Mouse (Mus musculus) embryo, embryonic 11 days (tissue): ENCODE results near the gene Rims1.

Experiments used
- DNase-seq: peaks from one replicate; pipeline ENCODE4 v3.0.0-alpha.2; 2015

The Rims1 gene

DNA sequence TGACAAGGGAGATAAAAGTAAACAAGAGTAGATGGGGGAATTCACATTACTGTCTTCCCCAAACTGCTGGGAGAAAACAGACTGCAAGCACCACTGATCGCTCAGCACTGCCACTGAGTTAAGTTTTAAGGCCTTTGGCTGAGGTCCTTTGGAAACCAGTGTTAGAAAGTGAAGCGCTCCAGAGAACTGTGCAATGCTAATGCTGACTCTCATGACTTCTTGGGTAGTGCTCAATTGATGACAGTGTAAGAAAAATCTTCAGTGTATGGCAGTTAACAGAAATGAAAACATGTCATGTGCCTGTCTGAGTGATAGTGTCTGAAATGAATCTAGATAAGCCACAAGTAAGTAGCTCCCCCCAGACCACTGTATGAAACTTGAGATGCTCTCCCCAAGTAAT lies 111.3 kb downstream of the Rims1 start:
- no peak for DNase-seq

DNA sequence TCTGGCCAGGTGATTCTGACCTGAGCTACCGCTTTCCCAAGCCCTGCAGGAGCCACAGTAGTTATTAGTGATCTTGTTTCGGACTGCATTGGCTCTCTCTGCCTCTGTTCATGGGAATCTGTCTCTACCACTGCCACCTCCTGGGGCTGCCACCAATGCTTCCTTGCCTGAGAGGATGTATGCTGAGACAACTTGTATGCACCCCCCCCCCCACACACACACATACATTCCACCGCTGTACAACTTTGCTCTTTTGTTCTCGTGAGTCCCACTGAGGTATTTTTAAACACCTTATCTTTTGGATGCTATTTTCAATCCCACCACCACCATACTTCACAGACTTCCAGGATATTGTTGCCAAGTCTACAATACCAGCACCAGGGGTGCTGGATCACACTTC lies 122.3 kb downstream of the Rims1 start:
- DNase-seq: no peak

DNA sequence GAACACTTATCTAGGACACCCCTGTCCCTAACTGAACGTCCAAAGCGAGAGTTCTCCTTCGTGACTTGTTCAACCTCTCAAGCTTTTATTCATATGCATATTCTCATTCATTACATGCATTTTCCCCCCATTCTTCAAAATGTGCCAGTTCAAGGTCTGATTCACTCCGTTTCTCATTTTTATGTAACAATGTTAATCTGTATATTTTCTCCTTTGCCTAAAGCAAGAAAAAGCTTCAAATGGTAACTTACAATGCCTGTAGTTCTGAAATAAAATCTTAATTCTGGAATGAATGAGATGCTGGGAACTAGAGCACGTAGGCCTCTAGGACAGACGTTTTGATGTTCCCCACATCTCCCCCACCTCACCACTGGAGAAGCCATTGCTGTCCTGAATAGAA lies 141.6 kb downstream of the Rims1 start:
- no peak for DNase-seq

DNA sequence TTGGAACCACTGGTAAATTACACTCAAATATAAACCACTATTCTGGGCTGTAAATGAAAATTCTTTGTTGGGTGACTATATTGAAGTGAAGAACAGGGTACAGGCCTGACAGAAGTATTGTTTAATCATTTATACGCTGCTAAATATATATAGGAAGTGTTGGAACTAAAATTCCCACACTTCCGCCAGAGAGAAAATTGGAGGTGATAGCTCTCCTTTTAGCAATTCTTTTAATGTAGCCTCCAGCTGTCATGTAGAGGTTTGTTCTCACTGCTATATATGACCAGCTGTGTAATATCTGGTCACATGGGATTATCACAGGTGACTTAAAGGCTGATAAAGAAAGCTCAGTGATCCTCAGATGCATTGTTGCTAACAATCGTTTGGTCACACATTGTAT lies 144.0 kb downstream of the Rims1 start:
- no peak for DNase-seq

DNA sequence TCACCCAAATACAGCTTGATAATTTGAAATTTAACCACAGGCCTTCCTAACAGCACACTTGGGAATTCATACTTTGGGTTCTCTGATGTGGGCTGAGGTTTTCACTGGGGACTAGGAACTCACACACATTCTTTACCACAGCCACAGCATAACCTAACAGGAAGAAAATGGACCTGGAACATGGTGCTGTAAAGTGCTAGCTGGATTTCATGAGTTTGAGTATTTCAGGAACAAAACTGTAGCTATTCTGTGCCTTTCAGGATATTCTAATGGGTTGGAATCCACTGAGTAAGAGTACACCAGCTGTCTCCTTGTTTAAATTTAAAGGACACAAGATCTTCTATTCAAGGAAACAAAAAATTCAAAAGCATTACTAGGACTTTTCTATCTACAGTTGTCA lies 149.8 kb downstream of the Rims1 start:
- DNase-seq: no peak

DNA sequence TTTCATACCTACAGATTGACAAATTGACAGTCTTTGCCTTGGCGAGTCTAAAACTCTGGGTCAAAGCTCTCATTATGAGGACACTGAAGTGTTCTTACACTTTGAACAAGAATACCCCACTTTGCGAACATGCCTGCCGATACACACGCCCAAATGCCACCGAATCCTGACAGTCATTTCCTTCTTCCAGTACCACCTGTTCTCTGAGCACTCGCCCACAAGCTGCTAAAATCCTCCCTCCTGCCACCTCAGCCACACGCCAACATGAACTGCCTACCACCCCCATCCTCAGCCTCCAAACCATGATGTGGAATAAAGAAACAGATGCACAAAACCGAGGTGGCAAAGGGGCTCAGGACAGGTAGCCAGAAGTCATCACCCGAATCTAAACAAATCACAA lies 150.9 kb downstream of the Rims1 start:
- DNase-seq: no peak

DNA sequence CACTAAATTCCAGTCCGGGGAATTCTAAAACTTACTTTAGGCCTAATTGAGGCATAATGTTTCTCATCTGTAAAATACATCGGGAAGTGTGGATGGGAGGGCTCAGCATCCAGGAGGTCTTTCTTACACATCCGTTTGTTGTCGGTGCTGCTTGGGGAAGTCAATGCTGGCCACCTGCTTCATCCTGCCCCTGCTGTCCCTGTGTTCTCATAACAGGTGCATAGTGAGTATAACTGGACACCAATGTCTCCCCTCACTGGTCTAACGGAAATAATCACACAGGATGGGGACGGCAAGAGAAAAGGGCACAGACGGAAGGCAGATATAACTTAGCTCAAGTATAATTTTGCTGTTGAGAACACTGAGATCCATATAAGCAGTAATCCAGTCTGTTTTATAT lies 155.2 kb downstream of the Rims1 start:
- no peak for DNase-seq

DNA sequence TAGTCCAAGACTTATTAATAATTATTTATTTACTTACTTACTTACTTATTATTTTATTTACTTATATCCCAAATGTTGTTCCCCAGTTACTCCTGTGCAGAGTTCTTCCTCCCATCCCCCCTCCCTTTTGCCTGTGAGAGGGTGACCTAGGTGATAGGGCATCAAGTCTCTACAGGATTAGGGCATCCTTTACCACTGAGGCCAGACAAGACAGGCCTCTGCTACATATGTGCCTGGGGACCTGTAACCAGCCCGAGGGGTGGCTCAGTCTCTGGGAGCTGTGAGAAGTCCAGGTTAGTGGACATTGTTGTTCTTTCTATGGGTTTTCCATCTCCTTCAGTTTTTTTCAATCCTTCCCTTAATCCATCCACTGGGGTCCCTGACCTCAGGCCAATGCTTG lies 156.4 kb downstream of the Rims1 start:
- DNase-seq: no peak

DNA sequence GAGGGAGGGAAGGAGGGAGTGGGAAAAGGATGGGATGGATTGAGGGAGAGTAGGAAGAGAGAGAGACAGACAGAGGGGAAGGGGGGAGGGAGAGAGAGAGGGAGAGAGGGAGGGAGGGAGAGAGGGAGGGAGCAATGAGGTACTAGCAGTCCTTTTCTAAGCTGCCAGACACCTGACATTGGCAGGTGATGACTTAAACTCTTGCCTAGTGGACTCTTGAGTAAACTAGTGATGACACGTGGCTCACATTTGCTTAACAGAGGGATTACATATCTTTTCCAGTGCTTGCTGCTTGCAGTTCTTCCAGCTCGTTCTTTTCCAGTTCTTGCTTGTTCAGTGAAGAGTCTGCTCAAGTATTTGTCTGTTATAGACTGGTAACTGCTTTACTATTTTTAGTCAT lies 160.5 kb downstream of the Rims1 start:
- no peak for DNase-seq

DNA sequence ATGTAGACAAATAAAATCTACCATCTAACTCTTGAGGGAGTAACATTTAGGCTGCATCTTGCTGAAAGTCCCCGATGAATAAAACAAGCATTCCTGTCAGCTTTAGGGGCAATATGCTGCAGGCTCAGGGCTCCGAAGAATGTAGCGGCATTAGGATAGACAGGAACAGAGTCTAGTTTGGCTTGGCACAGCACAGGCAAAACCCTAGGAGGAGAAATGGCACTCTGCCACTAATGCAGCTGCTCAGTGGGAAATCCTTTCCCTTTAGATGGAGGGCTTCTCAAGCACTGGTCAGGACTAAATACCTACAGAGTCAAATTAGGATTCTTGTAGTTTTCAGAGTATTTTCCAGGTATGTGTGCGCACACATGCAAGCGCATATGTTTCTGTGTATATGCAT lies 165.2 kb downstream of the Rims1 start:
- no peak for DNase-seq

DNA sequence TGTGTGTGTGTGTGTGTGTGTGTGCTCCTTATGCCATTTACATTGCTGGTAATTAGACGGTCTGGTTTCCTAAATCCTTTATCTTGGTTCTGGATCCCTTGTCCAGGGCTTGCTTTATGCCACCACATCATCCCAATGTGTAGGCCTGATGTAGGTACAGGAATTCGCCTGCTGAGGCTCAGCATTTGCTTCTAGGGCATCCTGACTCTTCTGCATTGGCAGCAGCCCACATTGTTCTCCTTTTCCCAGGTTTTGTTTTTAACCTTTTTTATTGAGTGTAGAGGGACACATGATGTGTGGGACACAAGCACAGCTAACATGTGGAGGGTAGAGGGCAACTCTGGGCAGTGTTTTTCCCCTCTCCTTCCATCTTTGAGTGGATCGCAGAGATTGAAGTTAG lies 166.1 kb downstream of the Rims1 start:
- DNase-seq: no peak

DNA sequence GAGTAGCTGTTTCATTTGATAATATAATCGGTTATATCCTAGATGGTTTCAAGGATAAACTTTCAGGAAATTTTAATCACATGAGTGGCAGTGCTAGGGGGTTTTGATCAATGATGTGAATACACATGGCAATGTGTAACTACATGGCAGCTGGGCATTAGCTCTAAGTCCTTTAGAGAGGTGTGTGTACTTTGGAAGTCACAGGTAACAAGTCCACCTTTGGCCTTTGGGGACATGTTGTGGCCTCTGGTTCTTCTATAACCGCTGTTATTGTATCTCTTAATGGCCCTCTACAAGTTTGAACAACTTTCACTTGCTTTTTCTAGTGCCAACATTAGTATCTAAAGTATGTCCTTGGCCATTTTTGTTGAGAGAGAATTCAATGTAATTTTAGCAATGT lies 171.9 kb downstream of the Rims1 start:
- DNase-seq: no peak

DNA sequence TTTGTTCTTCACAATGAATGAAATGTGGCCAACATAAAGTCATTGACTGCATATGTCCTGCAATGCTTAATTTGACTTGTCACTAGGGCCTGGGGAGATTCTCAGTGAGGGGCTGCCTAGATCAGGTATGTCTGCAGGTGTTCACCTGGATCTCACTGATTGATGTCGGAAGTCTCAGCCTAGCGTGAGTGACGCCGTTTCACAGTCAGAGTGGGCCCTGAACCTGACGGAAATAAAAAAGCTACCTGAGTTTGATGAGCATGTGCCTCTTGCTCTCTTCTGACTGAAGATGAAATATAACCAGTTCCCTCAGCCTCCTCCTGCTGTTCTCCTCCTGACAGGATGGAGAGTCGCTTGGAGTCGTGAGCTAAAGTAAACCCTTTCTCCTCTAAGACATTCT lies 173.2 kb downstream of the Rims1 start:
- DNase-seq: no peak

DNA sequence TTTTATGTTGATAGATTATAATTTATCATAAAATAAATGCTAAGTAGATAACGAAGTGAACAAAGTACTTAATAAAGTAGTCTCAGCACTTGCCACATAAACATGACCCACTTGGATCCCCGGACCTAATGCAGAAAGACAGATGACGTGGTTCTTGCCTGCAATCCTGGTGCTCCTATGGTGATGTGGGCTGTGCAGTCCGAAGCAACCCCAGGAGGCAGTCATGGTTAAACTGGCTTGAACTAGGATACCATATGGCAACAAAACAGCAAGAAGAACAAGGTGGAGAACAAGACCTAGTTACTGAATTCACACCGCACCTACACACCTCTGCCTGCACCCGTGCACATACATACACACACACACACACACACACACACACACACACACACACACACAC lies 173.8 kb downstream of the Rims1 start:
- DNase-seq: no peak

DNA sequence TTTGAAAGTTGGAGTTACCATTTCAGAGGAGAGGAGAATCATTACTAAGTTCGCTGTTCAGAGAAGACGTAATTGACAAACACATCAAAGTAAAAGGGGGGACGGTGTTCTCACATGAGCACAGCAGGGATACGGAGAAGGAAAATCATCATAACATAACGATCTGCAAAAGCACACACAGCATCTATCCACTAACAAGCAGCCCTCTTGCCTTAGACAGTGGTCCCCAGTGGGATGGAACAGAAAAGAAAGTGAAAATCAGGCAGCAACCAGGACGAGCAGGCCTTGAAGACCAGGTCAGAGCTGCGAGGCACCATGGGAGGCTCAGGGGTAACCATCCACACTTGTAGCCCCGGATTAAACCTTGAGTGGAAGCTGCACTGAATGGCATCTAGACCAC lies 176.8 kb downstream of the Rims1 start:
- no peak for DNase-seq

DNA sequence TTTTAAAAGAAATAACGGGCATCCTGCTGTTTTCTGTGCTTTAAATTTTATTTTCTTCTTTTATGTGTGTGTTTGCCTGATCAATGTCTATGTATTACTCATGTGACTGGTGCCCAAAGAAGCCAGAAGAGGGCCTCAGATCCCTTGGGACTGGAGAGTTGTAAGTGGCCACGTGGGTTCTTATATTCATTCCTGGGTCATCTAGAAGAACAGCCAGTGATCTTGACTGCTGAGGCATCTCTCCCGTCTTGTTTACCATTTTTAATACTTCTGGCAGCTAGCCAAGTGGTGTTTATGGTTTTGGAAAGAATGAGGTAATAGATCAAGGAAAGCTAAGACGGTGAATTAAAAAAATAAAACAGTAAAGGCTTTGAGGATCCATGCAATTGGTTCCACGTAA lies 178.8 kb downstream of the Rims1 start:
- peak; percentile 16 for DNase-seq

DNA sequence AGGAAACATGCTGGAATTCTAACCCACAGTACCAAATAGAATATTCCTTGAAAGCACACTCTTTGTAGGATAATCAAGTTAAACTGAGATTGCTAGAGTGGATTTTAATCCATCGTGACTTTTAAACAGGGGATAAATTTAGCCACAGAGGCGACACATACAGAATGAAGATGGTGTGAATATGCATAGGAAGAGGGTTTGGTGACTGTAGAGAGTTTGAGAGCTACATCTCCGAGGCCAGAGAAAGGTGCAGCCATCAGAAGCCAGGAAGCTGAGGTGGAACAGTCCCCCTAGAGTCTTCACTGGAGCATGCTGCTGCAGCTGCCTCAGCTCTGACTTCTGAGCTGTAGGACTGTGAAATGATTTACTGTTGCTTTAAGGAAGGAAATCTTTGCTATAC lies 179.5 kb downstream of the Rims1 start:
- no peak for DNase-seq

DNA sequence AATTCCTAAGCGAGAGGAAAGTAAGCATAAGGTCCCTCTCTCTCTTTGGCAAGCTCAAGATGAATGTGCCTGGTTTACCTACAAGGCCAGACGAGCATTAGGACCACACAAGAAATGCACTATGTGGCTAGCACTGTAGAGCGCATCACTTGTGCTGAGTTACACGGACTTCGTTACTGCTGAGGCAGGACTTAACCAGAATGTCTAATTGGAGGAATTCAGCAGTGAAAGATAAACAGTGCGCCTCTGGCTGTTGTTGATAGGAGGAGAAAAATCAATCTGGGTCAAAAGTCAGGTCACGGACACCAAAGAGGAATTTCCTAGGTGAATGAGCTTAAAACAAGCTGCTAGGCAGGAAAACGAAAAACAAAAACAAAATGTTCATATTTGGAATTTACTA lies 185.0 kb downstream of the Rims1 start:
- DNase-seq: peak; percentile 7

DNA sequence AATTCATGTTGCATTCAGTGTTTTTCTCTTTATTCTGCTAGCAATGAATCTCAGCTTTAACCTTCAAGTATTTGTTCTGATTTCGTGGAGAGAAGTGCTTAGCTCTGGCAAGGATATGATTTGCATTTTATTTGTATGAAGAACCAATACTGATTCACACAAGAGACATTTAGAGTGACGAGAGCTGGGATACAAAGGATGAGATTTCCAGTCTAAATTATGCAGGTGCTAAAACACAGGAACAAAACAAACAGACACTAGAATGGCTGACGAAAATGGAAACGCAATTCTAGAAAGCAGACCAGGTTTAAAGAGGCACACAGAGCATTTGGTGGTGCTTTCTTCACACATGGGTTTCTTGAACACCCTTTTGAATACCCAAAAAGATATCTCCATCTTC lies 190.2 kb downstream of the Rims1 start:
- no peak for DNase-seq

DNA sequence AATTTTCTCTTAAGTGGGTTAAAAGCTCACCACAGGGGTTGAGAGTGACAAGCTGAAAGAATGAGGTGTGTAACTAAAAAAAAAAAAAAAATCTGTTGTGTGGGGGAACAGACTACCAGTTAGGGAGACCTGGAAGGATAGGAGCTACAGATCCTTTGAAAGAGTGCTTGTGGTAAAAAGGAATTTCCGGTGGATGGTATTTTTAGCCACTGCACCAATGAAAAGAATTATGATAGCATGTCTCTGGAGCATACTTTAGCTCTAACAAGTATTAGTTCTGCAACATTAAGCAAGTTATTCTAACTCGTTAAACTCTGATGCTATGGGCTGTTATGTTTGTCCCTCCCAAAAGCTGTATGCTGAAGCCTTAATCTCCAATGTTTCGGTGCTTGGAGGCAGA lies 192.2 kb downstream of the Rims1 start:
- no peak for DNase-seq

DNA sequence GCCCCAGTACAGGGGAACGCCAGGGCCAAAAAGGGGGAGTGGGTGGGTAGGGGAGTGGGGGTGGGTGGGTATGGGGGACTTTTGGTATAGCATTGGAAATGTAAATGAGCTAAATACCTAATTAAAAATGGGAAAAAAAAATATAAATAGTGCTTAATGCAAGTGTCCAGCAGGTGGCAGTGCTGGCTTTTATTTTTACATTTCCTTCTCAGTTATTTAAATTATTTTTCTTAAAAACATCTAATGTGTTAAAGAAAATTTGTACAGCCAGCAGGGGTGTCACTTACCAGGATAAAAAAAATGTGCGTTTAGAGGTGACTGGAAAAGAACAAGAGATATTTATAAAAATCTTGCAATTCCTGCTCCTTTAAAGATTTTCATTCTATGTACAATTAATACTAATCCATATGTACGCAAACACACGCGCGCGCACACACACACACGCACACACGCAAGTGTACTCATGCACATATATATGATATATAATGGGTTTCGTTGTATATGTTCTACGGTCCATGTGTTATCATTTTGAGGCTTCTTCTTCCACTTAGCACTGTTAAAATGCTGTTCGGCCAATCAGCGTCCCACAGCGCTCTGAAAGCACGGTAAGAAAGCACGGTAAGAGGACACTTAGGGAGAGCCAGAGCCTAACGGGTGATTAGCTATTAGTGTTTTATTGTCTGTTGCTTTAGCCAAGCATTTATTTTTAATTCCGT lies 201.3 kb downstream of the Rims1 start:
- DNase-seq: peak; percentile 40

DNA sequence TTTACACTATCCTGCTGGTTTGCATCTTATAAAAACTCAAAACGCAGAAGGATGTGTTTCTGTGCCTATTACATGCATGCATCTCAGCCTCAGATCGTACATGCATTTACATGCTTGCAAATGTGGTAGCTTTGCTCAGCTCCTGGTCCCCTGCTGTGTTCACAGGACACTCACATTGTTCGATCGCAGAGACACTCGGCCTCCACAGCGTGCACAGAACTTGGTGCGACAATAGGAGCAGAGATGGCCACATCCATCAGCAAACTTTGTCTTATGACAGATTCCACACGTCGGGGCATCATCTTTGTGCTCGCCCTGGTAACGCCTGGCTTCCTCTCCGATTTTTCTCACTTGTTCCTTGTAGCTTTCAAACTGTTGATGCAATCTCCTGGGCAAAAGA lies 209.6 kb downstream of the Rims1 start:
- DNase-seq: peak; percentile 17

DNA sequence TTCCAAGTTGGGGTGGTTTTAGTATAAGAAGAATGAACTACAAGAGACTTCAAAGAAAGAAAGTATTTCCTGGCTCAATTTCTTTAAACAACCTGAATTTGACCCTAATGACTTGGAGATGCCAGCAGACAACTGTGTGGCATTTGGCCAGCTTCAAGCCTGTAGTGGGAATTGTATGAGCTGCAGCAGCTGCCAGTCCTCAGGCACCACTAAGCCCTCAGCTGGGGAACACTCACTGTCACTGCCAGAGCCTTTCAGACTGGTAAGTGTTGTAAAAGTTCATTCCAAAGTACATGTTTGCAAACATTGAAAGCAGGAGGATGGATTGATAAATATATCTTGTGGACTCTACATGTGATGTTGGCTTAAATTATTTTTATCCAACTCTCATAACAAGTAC lies 211.0 kb downstream of the Rims1 start:
- DNase-seq: peak; percentile 4

DNA sequence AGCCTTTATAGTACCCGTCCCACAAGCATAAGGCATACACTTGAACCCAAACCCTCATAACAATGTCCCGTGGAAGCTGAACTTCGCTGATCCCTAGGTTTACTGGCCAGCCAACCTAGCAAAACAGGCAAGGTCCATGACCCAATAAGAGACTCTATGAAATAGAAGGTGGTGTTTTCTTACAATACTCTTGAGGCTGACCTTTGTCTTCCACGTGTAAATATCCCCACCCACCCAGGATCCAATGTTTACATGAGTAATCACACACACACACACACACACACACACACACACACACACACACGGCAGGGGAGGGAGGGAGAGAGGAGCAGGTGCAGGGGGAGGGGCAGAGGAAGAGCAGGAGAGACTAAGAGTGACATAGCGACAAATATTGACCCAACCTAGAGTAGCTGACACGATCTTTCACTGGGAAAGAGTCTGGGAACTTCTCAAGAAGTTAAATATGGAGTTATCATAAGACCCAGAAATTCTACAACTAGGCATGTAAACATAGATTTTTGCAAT lies 217.9 kb downstream of the Rims1 start:
- no peak for DNase-seq

DNA sequence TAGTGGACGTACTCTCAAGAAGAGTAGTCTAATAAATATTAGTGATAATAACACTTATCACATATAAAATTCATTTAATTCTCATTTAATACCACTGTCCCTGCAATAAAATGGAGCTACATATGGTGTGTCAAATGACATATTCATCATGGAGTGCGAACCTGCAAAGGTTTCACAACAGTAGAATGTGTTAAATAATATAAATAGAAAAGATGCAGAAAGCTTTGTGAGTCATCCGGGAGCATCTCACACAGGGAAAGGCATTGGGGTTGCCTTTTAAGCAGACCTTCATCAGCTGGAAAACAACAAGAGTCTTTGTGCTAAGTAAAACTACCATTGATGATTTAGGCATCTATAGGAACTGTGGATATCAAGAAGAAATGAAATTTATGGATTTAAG lies 220.2 kb downstream of the Rims1 start:
- no peak for DNase-seq

DNA sequence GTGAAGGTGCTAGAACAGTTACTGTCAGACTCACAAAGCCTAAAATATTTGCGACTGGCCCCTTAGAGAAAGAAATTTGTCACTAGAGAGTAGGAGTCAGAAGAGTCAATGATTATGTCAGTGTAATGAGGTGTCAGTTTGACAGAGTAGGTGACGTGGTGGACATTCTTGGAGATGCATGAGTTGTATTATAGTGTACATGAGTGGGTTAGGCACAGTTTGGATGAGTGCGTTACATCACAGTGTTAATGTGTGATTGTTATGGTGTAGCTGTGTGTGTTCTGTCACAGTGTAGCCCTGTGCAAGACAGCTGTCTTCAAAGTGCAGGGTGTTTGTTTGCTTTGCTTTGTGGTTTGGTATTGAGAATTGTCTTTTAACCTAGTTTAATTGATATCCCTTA lies 226.3 kb downstream of the Rims1 start:
- no peak for DNase-seq
